Mouse (Mus musculus) heart, adult 18-20 months (tissue): ENCODE measurements around the gene AU021092. TPM values are rescaled to one million over a fixed set of nuclear protein-coding genes. Genes with fewer than 3 reads are reported as not detected.
"Not testable (repeated sequence)": the region's sequence is repeated elsewhere in the genome, so short reads cannot be mapped to it uniquely, and the experiment has no call there.

Experiments used
- DNase-seq, 2 experiments: peaks; one replicate each; pipeline ENCODE4 v3.0.0; 2021 to 2022; ENCODE audit warnings: mixed read lengths in 1 of 2
- long read RNA-seq, 2 experiments: library from polyadenylated mRNA; stranded (forward); transcript quantifications; one replicate each; pipeline ENCODE4 v2.0.0; 2021
- total RNA-seq, 2 experiments: library from RNA; stranded (reverse); gene quantifications; 2 replicates each; pipeline ENCODE4 v1.2.3; 2021

The AU021092 gene
- total RNA-seq = 10 to 100 TPM; 14.3 to 19.3 TPM
- long read RNA-seq, experiment 1, partial matches to known transcripts = 0 of 6 reads
- long read RNA-seq, experiment 1, other reads (novel, unspliced or antisense) = 2 of 6 reads
- long read RNA-seq, experiment 2, partial matches to known transcripts = 1 of 3 reads
- long read RNA-seq, experiment 2, other reads (novel, unspliced or antisense) = 1 of 3 reads

DNA sequence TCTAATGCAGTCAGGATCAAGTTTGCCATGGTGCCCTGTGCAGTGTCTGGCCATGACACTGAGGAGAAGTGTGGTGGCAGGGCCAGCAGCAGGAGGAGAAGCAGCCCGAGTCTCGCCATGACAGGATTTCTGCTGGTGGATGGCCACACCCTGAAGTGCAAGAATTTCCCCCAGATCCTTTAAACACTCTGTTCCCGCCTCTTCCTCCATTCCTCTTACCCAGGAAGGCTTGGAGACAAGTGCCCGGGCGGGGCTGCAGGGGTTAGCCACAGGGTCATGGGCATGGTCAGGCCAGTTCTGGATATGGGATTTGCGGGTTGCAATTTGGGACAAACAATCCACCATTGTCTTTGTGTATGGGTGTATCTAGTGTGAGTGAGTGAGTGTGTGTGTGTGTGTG, at the start of gene AU021092:
AU021092 (minus strand) TSS at position 160 of the 400 bp plus-strand sequence.
- DNase-seq = peak; percentile 50 to 68

DNA sequence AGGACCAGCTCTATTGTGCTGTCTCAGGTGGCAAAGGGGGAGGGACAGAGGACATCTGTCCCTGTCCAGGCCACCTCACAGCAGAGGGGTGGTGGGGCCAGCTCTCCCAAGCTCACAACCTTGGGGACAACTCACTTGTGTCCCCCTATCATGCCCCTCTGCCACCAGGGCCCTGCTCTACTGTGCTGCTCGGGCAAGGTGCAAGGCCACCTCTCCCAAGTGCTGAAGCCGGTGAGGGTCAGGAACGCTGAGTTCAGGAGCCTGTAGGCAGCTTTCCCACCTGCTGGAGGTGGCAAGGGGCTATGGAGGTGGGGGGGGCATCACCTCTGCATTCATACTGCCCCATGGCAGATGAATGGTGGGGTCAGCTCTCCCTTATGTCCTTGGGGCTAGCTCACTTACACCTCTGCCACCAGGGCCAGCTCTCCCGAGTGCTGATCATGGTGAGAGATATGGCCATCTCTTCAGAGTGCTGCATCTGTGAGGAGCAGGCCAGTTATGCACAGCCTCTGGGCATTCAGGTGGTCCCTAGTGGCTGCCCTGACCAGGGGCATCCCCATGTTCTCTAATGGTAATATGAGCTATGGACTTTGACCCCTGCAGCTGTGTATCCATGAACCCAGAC, 49.4 kb upstream of the AU021092 start:
- no peak for DNase-seq

DNA sequence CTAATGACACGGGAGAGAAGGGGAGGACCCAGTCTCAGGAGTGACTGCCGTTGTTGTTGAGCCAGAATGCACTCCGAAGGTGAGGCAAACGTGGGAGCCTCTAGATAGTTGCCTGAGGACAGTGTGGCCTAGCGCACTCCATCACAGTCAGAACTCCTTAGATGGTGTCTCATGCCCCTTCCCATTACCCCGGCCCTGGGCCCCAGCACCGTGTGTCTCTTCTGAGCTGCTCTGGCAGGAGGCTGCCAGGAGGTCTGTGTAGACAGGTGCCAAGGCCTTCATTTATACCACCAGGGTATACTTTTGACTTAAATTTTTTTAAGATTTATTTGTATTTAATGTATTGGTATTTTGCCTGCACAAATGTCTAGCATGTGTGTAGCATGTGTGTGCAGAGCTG, 41.8 kb upstream of the AU021092 start:
- DNase-seq = no peak

DNA sequence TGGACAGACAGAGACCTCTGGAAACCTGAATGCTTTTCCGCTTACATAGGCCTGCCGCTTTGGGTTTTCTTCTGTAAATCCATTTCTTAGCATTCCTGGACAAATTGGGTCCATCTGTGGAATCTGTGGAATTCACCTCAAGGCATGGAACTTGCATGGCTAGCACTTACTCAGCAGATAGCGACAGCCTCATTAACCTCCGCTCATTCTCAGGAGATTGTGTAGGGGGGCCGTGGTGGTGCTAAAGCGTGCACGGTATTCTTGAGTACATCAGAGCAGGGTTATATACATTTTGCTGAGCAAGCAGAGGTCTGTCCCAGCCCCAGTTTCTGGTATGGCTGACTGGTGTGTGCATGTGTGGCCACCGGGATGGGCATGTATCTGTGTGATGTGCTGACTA, 41.1 kb upstream of the AU021092 start:
- no peak for DNase-seq

DNA sequence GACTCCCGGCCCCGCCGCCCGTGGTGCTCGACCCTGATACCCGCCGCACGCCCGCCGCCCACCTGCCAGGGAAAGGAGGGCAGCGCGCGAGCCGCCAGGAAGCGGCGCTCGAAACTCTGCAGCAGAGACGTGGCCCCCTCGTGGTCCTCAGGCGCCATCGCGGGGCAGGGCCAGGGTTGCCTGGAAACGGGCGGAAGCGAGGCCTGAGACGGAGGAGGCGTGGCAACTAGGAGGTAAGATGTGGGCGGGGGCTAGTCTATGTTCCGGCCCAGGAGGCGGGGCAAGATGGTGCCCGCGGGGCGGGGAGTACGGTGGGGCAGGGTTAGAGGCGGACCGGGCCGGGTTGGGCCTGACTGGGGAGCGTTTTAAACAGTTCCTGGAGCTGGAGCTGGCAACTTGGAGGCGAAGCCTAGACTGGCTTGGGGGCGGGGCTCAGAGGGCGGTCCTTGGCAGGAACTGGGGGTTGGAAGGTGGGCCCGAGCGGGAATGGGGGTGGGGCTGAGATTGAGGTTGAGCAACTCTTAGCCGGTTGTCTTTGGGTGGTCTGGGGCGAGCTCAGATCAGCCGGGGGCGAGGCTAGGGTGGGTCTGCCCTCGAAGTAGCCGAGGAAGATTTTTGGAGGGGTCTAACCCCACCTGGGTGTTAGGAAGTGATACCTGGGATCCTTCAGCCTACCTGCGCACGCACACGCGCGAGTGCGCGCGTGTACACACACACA, 33.8 kb upstream of the AU021092 start, which contains the start of gene Eef2kmt:
Eef2kmt (minus strand) TSS at position 205 of the 718 bp plus-strand sequence.
- DNase-seq = peak; percentile 99

DNA sequence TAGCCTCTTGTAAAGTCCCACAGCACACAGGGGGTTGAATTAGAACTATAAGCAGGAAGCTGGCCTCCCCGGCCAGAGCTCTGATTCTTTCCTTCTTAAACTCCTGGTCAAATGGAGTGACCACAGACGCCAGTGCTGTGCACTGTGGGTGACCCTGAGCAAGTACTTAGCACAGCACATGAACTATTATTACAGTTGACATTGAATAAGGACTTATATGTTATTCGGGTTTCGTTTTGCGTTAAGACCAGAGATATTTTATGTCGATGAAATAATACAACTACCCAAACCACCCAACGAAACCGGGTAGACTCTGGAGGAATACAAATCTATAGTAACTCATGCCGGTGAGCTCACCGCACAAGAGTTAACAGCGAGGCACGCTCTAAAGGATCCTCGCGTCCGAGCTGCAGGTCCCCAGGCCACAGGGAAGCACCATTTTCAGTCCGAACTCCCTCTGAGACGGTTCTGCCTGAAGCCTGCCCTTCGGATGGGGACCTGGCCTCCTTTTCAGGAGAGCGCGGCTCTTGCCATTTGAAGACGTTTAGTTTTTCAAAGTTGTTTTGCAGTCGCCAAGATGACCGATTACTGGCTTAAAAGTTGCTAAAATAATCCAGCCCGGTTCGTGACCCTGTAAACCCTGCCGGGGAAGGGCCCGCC, 33.1 kb upstream of the AU021092 start:
- peak in 1 of 2 experiments; percentile 24 for DNase-seq

DNA sequence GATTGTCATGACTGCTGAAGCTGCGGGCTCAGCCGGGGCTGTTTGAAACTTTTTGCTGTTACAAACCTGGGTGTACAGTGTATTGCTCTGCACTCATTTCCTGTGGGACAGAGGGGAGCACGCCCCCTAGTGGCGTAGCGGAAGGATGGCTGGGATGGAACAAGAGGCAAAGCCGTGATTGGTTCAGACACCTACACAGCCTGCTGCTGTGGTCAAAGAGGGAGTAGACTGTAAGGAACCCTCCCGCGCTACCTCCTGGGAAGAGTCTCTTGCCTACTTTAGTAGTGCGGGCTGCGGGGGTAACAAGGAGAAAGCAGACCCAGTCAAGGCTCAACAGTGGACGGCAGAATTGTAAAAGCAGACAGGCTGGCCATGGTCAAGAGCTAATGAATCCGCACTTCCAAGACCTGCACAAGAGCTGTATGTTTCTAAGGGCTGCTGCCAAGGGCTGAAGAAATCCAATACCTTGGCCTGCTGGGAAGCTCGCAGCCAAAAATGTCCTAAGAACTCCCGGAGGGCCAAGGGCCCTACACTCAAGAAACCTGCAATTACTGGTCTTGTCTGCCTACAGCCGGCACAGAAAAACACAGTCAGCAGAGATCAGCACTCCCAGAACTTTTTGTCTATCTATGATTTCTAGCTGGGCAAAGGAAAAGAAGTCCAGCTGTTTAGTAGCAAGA, 32.4 kb upstream of the AU021092 start:
- DNase-seq = peak; percentile 82 to 84

DNA sequence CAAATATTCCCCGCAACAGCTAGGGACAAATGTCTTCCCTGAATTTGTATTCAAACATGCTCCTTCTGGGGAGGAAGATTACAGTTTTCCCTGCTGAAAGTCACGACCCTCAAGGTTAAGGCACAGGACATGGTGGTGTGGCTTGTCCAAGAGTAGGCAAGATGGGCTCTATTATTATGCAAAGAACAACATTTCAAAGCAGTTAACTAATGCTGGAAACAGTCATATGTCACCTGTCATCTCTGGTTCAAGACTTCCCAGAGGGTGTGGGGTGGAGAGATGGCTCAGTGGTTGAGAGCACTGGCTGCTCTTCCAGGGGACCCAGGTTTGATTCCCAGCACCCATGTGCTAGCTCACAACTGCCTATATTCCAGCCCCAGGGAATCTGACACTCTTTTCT, 30.2 kb upstream of the AU021092 start:
- DNase-seq = no peak

DNA sequence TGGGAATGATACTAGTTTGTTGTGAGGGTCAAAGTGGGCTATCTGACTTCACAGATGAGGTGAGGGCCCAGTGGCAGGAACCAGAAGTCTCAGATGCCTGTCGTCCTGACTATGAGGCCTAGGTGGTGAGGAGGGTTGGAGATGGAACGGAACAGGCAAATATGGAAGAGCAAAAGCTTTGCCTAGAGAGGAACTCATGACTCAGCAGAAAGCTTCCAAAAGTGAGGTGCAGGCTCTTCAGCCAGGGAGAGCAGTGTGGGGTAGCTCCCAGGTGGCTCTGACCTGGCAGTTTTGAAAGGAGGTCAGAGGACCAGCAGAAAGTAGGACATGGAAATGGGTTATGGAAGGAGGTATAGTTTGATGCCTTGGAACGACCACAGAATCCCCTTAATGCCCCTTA, 28.8 kb upstream of the AU021092 start:
- no peak for DNase-seq

DNA sequence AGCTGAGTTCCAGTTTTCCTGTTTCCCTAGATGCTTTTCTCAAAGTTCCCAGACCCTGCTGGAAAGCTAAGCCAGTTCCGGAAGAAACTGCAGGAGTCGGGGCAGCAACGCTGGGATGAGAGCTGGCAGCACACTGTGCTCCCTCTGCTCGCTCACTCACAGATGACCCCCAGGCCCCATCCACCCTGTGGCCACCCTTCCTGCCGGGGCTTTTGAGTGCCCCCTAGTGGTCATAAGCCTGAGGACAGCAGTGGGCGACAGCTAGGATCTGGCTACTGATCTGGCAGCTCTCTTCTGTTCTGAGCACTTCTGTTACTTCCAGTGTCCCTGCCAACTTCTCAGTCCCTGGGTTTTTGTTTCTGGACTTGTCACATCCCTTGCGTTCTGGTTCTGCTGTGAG, 22.3 kb upstream of the AU021092 start:
- peak; percentile 80 to 82 for DNase-seq

DNA sequence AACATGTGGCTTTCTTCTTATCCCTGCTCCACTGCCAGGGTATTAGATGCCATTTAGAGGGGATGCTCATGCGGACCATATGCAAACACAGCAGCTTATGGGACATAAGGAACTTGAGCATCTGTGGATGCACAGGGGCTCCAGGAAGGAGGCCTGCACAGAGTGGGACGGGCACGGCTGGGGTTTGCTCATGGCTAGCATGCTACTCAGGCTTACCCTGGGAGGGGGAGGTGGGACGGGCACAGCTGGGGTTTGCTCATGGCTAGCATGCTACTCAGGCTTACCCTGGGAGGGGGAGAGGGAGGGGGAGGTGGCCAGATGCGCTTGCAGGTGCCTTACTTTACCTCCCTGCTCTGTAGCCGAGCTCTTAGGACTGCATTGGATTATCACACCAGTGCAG, 20.8 kb upstream of the AU021092 start:
- DNase-seq = no peak

DNA sequence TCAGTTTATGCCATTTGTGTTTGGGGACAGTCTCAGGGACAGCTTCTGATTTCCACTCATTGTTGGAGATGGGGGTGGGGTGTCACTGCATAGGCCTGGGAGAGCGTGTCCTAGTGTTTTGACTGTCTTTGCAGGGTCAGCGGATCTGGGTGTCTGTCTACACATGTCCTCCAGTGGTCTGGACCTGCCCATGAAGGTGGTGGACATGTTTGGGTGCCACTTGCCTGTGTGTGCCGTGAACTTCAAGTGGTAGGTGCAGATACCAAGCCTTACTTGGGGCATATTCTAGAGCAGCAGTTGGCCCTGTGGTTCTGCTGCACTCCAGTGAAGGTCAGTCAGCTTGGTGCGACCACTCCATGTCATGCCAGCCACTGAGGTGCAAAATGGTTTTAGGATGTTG, 20.3 kb upstream of the AU021092 start:
- no peak for DNase-seq

DNA sequence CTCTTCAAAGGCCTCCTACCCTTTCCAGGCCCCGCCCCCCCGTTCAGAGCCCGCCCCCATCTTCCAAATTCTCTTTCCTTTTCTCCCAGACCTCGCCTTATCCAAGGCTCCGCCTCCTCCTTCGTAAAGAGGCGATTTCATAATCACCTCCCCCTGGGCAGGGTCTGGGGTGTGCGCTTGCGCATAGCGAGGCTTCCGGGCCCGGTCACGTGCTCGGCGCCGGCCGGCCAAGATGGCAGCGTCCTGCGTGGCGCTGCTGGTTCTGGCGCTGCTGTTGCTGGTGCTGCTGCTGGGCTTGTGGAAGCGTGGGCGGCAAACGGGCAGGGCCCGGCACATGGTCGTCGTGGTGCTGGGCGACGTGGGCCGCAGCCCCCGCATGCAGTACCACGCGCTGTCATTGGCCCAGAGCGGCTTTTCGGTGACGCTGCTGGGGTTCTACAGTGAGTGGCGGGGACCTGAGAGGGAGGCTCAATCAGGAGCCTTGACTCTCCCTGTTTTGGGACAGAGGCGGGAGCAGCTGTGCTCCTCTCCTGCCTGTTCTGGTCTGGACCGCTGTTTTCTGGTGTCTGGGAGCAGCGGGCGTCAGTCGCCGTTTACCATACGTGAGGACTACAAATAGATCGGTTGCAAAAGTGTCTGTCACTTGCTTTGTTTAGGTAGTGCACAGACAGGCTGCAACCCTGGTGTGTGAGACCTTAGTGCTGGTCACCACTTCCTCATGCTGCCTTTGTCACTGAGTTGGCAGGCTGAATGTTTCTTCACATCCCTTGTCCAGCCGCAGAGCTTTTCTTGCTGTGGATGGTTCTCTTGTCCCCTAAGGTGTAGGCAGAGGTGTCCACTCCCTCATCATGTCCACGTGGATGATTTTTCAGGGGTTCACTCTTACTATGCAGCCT, 11.6 kb upstream of the AU021092 start, which contains the start of gene Alg1:
Alg1 (plus strand) TSS at position 204 of the 896 bp plus-strand sequence.
- peak; percentile 96 to 97 for DNase-seq

DNA sequence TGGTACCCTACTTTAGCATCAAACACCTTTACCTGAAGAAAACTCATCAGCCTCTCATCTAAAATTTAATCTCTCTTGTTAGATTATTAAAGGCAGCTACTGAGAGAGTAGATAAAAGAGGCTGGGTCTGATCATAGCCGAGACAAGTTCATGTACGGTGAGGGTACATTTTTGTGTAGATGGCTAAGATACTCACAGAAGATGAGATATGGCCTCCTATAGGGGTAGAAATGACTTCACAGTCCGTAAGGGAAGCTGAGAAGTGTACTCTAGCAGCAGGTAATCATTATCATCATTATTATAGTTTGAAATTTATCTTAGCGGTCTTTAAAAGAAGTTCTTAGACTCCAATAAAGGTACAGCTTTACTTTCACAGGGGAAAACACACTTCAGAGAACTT, 10.9 kb upstream of the AU021092 start:
- no peak for DNase-seq

DNA sequence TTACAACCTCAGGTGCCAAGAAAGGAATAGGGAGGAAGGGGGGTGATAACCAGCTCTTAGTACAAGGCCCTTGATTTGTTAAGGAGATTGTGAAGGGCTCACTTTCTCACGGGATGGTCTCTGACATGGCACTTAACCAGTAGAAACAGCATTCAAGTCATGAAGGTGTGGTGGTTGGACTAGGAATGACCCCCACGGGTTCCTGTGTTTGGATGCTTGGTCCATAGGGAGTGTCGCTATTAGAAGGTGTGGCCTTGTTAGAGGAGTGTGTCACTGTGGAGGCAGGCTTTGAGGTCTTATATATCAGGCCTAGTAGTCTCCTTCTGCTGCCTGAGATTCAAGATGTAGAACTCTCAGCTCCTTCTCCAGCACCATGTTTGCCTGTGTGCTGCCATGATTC, 6.0 kb upstream of the AU021092 start:
- DNase-seq = not testable (repeated sequence)

DNA sequence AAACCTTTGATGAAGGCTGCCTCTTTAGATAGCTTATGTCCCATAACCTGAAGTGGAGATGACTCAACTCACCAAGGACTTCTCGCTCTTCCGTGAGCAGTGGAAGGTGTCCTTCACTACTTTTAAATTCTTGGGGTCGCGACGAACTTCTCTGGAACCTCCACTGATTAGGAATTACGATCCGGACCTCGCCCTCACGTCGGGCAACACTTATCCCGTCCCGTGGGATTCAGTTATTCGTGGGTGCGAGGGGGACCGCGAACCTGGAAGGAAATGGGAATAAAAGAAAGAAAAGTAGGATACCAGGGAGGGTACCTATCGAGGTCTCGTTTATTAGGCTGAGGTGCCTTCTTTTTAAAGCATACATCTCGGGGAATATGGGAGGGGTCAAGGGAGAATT, 5.4 kb upstream of the AU021092 start:
- DNase-seq = not testable (repeated sequence)

DNA sequence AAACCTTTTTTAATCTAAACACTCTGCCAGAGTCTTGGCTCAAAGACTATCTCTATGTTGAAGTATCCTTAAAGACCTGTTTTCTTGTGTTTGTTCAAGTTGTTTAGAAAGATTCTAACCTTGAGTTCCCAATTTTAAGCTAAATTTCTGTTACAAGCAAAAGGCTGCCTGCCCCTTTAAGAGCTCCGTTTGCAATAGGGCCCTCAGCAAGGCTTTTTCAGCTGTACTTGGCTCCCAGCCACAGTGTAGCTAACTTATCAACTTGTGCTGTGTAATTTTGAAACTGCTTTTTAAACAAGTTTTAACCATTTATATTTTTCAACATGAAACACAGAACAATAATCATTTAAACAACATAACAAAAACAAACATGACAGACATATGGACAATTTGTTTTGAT, 4.4 kb upstream of the AU021092 start:
- peak; percentile 36 to 44 for DNase-seq

DNA sequence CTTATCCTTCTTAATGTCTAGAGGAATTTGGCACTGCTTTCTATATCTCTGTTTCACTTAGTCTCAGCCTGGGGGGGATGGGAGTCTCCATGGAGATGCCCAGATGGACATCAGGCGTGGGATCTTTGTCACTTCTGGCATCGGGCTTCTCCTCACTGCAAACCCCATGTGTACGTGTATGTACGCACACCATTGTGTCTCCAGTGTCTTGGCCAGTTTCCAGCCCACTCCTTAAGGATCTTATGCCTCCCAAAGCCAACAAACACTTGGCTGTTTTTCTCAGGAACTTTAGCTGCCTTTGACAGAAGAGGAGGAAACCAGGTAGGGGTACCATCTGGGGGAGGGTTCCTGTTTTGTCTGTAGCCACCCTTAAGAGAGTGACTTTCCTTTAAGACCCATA, 696 bp downstream of the AU021092 start:
- DNase-seq = peak; percentile 37 to 45

DNA sequence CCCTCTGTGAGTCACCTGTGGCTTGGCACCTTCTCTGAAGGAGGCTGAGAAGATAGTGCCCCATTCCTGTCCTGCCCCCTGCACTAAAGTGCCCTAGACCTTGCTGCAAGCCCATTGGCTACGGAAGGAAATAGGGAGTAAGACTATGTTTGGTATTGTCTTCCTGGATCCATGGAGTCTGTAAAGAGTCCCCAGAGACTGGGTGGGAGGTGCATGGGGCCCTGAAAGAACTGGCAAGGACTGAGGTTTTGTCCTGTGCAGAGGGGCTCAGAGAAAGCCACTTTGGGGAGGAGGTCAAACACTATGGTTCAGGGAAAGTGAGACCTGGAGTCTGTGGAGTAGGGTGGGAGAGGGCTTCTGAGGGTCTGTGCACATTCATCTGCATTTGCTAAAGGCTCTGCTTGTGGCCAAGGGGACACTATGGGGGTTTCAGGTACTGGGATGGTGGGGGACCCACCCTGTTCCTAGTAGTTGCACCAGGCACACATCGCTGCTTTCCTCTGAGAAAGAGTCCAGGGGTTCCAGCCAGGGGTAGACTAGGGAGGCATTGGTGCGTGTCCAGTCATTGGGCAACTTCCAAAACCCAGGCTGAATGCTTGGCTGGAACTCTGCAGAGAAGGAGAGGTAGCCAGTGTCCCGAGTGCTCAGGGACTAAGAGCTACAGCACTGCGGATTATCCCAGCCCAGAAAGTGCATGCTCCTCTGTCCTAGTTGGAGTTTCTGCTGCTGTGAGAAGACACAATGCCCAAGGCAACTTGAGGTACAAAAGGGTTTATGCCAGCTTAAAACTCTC, 4.6 kb downstream of the AU021092 start:
- peak in 1 of 2 experiments; percentile 36 for DNase-seq

DNA sequence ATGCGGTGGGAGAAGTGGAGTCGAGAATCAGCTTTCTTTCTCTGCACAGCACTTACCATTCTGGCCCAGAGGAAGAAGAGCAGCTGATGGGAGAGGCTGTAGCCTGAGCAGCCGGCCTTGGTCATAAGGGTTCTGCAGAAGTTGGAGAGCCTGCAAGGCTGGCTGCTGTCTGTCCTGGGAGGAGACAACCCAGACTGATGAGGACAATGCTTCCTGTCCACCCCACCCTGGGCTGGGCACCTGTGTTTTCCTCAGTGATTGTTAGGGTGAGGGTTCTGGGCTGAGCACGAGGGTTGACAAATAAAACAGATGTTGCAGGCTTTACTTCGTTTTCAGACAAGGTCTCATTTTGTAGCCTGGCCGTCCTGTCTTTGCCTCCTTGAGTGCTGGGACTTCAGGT, 5.4 kb downstream of the AU021092 start:
- peak in 1 of 2 experiments; percentile 65 for DNase-seq
